Mouse (Mus musculus) megakaryocyte, embryonic 14.5 days (primary cell): ENCODE results near the gene Lamtor1.

ENCODE experiments used
- FLI1 ChIP-seq: IDR thresholded peaks from 2 replicates; pipeline ENCODE4 v1.6.1; 2012; ENCODE audit warnings: low read length, inconsistent platforms, mixed read lengths
- GATA1 ChIP-seq: IDR thresholded peaks from 3 replicates; pipeline ENCODE4 v1.6.1; 2012; ENCODE audit warnings: mixed read lengths, low read length, inconsistent platforms, borderline replicate concordance

DNA sequence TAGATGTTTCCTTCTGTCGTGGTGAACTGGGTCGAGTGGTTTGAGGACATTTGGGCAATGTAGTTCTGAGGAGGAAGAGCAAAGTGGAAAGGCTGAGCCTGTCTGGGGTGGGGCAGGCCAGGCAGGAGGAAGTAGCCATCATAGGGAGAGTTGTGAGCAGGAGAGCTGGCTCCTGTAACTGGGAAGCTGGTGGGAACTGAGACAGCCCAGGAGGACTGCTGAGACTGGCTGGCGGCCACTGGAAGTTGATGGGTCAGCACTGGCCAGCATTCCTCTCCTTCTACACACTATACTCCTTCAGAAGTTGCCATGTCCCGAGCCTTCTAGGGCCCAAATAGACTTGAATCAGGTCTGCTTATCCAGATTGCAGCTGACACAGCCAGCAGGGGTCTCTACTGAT is 2.7 kb downstream of the Lamtor1 start:
- TF ChIP-seq GATA1 (no peak), FLI1 (no peak)
